Mouse (Mus musculus) embryonic fibroblast, embryonic 13.5 days (primary cell): ENCODE results near the gene Xpo4.

Source experiments
- CTCF ChIP-seq: IDR thresholded peaks from 2 replicates; pipeline ENCODE4 v1.5.1; 2011; ENCODE audit warnings: mild to moderate bottlenecking, control low read depth, low read length, moderate library complexity, borderline replicate concordance; ENCODE audit not compliant: insufficient read depth
- POLR2A ChIP-seq: IDR thresholded peaks from 2 replicates; pipeline ENCODE4 v1.6.1; 2011; ENCODE audit warnings: low read depth, mild to moderate bottlenecking, control low read depth, low read length, moderate library complexity

DNA sequence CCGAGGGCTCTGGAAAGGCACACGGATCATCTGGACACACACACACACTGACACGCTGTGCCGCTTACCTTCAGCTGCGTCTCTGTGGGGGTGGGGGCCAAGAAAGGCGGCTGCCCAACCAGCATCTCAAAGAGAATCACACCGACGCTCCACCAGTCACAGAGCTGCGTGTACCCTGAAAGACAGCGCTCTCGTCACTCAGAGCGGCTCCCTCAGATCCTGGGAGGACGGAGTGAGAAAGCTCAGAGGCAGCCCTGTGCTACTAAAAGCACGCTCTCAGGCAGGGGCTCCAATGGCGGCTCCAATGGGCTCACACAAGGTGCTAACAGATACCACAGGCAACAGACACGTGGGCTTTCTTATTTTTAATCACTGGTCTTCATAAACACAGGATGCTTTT is 29.0 kb upstream of the Xpo4 start:
- TF ChIP-seq POLR2A = no peak
- TF ChIP-seq CTCF = no peak
